Mouse (Mus musculus): ENCODE results near the gene Emilin1. TPM values are rescaled to one million over a fixed set of nuclear protein-coding genes. Genes with fewer than 3 reads are reported as not detected.

The Emilin1 gene
- polyA plus RNA-seq, 1 experiment from 2014 or later: 233 TPM

DNA sequence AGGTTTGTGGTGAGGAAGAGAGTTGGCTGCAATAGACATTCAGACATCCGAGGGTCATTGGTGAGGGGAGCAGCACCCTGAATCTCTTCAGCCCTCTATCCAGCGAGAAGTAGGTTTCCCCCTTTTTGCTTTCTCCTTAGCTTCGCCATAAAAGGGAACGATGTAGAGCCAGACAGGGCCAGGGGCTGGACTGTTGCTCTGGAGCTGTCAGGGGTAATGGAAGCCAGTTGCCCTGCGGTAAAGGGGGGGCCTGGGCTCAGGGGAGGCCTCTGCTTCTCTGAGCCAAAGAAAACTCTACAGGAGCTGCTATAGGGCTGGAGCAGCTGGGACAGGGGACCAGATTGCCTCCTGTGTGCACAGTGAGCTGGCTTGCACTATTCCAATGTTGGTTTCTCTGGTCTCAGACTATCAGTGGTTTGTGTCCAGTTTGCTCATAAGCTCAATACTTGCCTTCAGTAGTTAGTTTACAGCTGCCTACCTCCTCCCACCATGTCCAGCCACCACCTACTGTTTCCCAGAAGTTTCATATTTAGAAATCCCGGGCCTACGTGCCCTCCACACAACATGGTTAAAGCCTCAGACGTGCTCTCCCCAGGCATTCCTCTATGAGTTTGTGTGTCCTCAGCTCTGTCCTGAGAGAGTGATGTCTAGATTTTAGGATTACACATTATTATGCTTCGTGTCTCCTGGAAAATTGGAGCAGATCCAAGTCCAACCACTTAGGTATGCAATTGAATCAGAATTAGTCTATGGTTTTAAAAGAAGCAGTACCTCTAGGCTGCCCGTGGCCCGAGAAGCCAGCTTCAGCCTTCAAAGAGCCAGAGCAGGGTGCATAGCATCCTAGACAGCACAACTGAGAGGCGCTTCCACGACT lies 4.5 kb upstream of the Emilin1 start:
- Histone ChIP-seq H3K36me3 (peaks cover 25% of the 10 kb centered on the region), H3K9me3 (no peaks in the 10 kb centered on the region), H3K27me3 (no peaks in the 10 kb centered on the region), H3K9ac (peak overlapping the region; percentile 84), H3K4me3 (peak overlapping the region; percentile 86), H3K27ac (peak overlapping the region; percentile 95), H3K4me2 (peak overlapping the region; percentile 88), H3K4me1 (peaks cover 55% of the 10 kb centered on the region)
- 26% methylated on average over 13 of the region's 13 CpGs for WGBS
- peak; percentile 35 for ATAC-seq (ENCODE audit: borderline replicate concordance, extremely low read depth, low FRiP score, low TSS enrichment)

DNA sequence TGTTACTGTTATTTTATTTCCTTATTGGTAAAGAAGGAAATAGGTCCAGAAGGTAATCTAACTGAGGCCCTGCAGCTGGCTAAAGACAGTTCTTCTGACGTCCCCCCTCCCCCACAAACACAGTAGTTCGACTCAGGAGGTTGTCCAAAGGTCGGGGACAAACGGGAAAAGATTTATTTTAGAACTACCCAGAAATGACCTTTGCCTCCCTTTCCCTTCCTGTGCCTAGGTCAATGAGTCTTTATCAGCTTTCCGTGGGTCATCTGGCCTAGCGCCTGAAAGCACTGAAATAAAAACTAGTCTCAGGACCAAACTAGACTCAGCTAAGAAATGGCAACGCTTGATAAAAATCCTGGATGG lies 3.9 kb upstream of the Emilin1 start:
- no peaks in the 10 kb centered on the region for H3K9me3 ChIP-seq
- H3K4me3 ChIP-seq: no peak overlapping the region
- 0 out of 2 replicates have a peak overlapping the region, but pooled peaks have one; percentile 1 for H3K9ac ChIP-seq
- H3K27ac ChIP-seq: peak overlapping the region; percentile 95
- peaks cover 55% of the 10 kb centered on the region for H3K4me1 ChIP-seq
- ATAC-seq (ENCODE audit: borderline replicate concordance, extremely low read depth, low FRiP score, low TSS enrichment): no peak
- H3K4me2 ChIP-seq: no peak overlapping the region
- 22% methylated on average over 7 of the region's 7 CpGs for WGBS
- H3K27me3 ChIP-seq: no peaks in the 10 kb centered on the region
- peaks cover 19% of the 10 kb centered on the region for H3K36me3 ChIP-seq

DNA sequence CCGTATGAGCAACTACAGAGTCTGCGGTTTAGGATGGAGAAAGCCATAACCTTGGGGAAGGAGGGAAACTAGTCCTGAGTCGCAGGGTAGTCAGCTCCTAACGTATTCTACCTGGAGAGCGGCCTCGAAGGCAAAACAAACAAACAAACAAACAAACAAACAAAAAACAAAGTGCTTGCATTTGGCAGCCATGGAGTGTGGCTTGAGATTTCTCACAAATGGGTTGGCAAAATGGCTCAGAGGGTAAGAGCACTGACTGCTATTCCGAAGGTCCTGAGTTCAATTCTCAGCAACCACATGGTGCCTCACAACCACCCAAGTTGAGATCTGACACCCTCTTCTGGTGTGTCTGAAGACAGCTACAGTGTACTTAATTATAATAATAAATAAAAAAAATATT lies 3.3 kb upstream of the Emilin1 start:
- peaks cover 13% of the 10 kb centered on the region for H3K36me3 ChIP-seq
- WGBS: 76% methylated on average over 7 of the region's 7 CpGs
- H3K9ac ChIP-seq: no peak overlapping the region
- H3K4me1 ChIP-seq: peaks cover 55% of the 10 kb centered on the region
- H3K4me2 ChIP-seq: no peak overlapping the region
- H3K4me3 ChIP-seq: no peak overlapping the region
- H3K27ac ChIP-seq: peak overlapping the region; percentile 95
- H3K9me3 ChIP-seq: no peaks in the 10 kb centered on the region
- no peaks in the 10 kb centered on the region for H3K27me3 ChIP-seq
- no peak for ATAC-seq (ENCODE audit: borderline replicate concordance, extremely low read depth, low FRiP score, low TSS enrichment)

DNA sequence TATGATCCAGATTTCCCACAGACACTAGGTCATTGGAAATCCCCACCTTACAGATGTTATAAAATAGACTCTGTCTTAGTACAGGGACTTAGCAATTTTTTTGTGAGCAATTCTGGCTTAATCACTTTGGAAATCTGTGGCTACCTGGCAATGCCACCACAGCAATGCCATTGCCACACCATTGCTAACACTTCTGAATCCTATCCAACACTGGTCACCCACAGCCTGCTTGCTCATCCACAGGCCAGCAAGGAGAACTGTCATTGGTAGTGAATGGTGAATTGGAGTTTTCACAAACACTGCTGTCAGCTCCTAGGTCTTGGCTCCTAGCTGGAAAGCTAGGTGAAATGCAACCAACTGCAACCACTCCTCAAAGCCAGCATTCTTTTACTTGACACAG lies 2.7 kb upstream of the Emilin1 start:
- Histone ChIP-seq H3K36me3 (peaks cover 7% of the 10 kb centered on the region), H3K27me3 (no peaks in the 10 kb centered on the region), H3K4me3 (no peak overlapping the region), H3K9me3 (no peaks in the 10 kb centered on the region), H3K4me2 (no peak overlapping the region), H3K4me1 (peaks cover 56% of the 10 kb centered on the region), H3K9ac (no peak overlapping the region), H3K27ac (0 out of 2 replicates have a peak overlapping the region, but pooled peaks have one; percentile 16)
- no peak for ATAC-seq (ENCODE audit: borderline replicate concordance, extremely low read depth, low FRiP score, low TSS enrichment)

DNA sequence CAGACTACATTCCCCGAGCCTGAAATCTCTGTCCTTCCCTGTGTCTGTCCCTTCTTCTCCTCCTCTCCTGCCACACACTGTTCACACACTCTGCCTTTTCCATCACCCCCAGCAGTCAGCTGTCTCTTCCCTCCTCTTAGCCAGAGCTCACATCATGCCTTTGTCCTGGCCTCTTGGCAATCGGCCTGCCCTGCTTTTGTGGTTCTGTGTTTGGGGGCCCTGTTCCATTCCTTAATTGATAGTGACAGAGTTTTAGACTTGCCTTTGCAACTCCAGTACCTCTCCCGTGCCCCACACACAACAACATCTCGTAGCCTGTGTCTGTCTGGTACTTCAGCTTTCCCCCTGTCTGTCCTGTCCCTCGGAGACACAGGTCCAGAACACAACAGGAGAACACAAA lies 1.0 kb upstream of the Emilin1 start:
- Histone ChIP-seq H3K27me3 (no peaks in the 10 kb centered on the region), H3K4me3 (no peak overlapping the region), H3K36me3 (peaks cover 4% of the 10 kb centered on the region), H3K9me3 (no peaks in the 10 kb centered on the region), H3K9ac (no peak overlapping the region), H3K4me2 (peak overlapping the region; percentile 77; the same call in 1 of the 2 replicates), H3K4me1 (peaks cover 55% of the 10 kb centered on the region), H3K27ac (peak overlapping the region; percentile 98)
- ATAC-seq (ENCODE audit: borderline replicate concordance, extremely low read depth, low FRiP score, low TSS enrichment): no peak
- WGBS: 51% methylated on average over 5 of the region's 5 CpGs

DNA sequence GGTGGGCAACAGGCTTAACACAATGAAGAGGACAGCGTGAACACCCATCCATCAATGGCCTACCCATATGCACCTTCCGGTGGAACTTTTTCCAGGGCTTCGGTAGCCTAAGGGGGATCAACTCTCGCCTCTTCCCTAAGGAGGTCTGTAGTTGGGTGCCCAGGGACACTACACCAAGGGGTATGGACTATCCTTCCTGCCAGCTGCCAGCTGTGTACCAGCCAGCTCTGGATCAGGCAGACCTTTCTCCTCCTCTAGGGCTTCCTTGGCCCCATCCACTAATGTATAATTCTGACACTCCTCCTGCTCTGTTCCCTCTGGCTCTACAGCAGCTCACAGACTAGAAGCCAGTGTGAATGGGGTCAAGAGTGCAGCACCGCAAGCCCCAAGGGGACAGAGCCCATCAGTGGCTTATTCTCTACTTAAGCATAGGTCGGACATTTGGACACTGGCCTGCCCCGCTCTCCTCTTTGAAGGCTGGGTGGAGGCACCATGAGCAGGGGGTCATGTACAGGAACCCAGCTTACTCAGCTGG lies 966 bp downstream of the Emilin1 start:
- 34% methylated on average over 7 of the region's 7 CpGs for WGBS
- H3K9ac ChIP-seq: peak overlapping the region; percentile 67
- no peaks in the 10 kb centered on the region for H3K9me3 ChIP-seq
- peak overlapping the region; percentile 98 for H3K27ac ChIP-seq
- peak overlapping the region; percentile 52 for H3K4me3 ChIP-seq
- ATAC-seq (ENCODE audit: borderline replicate concordance, extremely low read depth, low FRiP score, low TSS enrichment): no peak
- peak overlapping the region; percentile 77 for H3K4me2 ChIP-seq
- H3K27me3 ChIP-seq: no peaks in the 10 kb centered on the region
- H3K4me1 ChIP-seq: peaks cover 42% of the 10 kb centered on the region
- H3K36me3 ChIP-seq: peaks cover 24% of the 10 kb centered on the region

DNA sequence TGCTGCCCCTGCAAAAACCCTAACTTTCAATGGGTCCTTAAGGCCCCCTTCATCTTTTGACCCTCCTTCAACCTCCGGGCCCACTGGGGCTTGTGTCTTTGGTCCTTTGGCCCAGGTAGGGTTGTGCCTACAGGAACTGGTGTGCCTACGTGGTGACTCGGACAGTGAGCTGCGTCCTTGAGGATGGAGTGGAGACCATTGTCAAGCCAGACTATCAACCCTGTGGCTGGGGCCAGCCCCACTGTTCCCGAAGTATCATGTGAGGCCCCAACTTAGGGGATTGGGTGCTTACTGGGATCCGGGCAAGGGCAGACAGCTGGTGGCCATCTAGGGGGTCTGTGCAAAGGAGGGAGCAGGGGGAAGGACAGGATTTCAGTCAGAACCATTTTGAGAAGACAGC lies 1.6 kb downstream of the Emilin1 start:
- no peaks in the 10 kb centered on the region for H3K27me3 ChIP-seq
- peak overlapping the region; percentile 67 for H3K9ac ChIP-seq
- peak overlapping the region; percentile 52 for H3K4me3 ChIP-seq
- peaks cover 30% of the 10 kb centered on the region for H3K36me3 ChIP-seq
- peak overlapping the region; percentile 77 for H3K4me2 ChIP-seq
- no peaks in the 10 kb centered on the region for H3K9me3 ChIP-seq
- H3K27ac ChIP-seq: peak overlapping the region; percentile 98
- 36% methylated on average over 6 of the region's 6 CpGs for WGBS
- H3K4me1 ChIP-seq: peaks cover 39% of the 10 kb centered on the region
- no peak for ATAC-seq (ENCODE audit: borderline replicate concordance, extremely low read depth, low FRiP score, low TSS enrichment)

DNA sequence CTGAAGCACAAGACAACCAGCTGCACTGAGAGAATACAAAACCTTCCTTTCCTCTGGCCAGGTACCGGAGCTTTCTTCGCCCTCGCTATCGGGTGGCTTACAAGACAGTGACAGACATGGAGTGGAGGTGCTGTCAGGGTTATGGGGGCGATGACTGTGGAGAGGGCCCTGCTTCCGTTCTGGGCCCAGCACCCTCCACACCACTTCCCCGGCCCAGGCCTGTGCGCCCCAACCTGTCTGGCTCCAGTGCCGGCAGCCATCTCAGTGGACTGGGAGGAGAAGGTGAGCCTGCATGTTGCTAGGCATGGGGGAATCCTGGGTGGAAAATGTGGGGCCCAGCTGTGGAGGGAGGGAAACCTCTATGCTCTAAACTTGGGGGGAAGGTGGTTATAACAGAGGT lies 2.3 kb downstream of the Emilin1 start:
- peaks cover 44% of the 10 kb centered on the region for H3K4me1 ChIP-seq
- peaks cover 36% of the 10 kb centered on the region for H3K36me3 ChIP-seq
- H3K4me2 ChIP-seq: peak overlapping the region; percentile 77

DNA sequence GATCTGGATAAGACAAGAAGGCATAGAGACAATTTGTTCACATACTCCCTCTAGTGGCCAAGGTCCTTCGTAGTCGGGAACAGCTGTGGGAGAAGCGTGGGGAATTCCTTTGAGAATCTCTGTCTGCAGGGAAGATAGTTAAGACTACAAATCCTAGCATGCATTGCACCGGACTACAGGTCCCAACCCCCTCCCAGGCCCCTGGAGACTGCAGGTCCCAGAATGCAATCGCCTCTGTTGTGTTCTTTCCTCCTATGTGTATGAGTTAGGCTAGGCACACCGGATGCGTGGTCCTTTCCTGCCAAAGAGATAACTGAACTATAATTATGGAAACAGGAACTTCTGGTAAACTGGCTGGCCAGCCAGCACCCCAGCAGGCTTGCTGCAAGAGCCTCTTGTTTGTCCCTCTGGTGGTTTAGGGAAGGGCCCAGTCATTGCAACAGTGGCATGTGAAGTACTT lies 2.8 kb downstream of the Emilin1 start:
- H3K4me2 ChIP-seq: peak overlapping the region; percentile 77
- 3% methylated on average over 7 of the region's 7 CpGs for WGBS
- H3K9me3 ChIP-seq: no peaks in the 10 kb centered on the region
- H3K27me3 ChIP-seq: no peaks in the 10 kb centered on the region
- H3K27ac ChIP-seq: peak overlapping the region; percentile 98
- peaks cover 49% of the 10 kb centered on the region for H3K4me1 ChIP-seq
- peak; percentile 57 for ATAC-seq (ENCODE audit: borderline replicate concordance, extremely low read depth, low FRiP score, low TSS enrichment)
- peaks cover 39% of the 10 kb centered on the region for H3K36me3 ChIP-seq
- no peak overlapping the region for H3K9ac ChIP-seq
- peak overlapping the region; percentile 52 for H3K4me3 ChIP-seq

More for the DNA sequence above, 2.3 kb downstream of the Emilin1 start:
- peak overlapping the region; percentile 52 for H3K4me3 ChIP-seq
- no peak for ATAC-seq (ENCODE audit: borderline replicate concordance, extremely low read depth, low FRiP score, low TSS enrichment)
- no peaks in the 10 kb centered on the region for H3K27me3 ChIP-seq
- no peaks in the 10 kb centered on the region for H3K9me3 ChIP-seq
- peak overlapping the region; percentile 67 for H3K9ac ChIP-seq
- H3K27ac ChIP-seq: peak overlapping the region; percentile 98
- 33% methylated on average over 9 of the region's 9 CpGs for WGBS

DNA sequence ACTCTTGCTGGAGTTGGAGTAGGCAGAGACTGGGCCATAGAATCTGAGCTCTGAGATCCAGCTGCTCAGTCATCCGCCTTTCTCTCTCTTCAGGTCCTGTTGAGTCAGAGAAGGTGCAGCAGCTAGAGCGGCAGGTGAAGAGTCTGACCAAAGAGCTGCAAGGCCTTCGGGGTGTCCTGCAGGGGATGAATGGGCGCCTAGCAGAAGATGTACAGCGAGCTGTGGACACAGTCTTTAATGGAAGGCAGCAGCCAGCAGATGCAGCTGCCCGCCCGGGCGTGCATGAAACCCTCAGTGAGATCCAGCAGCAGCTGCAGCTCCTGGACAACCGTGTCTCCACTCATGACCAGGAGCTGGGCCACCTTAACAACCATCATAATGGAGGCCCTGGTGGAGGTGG lies 3.6 kb downstream of the Emilin1 start:
- no peaks in the 10 kb centered on the region for H3K27me3 ChIP-seq
- no peaks in the 10 kb centered on the region for H3K9me3 ChIP-seq
- no peak overlapping the region for H3K4me3 ChIP-seq
- ATAC-seq (ENCODE audit: borderline replicate concordance, extremely low read depth, low FRiP score, low TSS enrichment): no peak
- H3K27ac ChIP-seq: peak overlapping the region; percentile 61; the same call in 1 of the 2 replicates
- 90% methylated on average over 9 of the region's 9 CpGs for WGBS
- H3K4me1 ChIP-seq: peaks cover 53% of the 10 kb centered on the region
- H3K36me3 ChIP-seq: peaks cover 39% of the 10 kb centered on the region
- no peak overlapping the region for H3K9ac ChIP-seq
- H3K4me2 ChIP-seq: peak overlapping the region; percentile 77; the same call in 1 of the 2 replicates

DNA sequence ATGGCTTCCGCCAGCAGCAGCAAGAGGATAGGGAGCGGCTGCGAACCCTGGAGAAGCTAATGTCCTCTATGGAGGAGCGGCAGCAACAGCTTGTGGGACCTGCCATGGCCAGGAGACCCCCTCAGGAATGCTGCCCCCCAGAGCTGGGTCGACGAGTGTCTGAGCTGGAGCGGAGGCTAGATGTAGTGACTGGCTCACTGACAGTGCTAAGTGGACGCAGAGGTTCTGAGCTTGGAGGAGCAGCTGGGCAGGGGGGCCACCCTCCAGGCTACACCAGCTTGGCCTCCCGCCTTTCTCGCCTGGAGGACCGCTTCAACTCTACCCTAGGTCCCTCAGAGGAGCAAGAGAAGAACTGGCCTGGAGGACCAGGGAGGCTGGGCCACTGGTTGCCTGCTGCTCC lies 4.1 kb downstream of the Emilin1 start:
- Histone ChIP-seq H3K9me3 (no peaks in the 10 kb centered on the region), H3K36me3 (peaks cover 39% of the 10 kb centered on the region), H3K4me1 (peaks cover 53% of the 10 kb centered on the region), H3K4me2 (no peak overlapping the region), H3K27ac (no peak overlapping the region), H3K9ac (no peak overlapping the region), H3K4me3 (no peak overlapping the region), H3K27me3 (no peaks in the 10 kb centered on the region)
- ATAC-seq (ENCODE audit: borderline replicate concordance, extremely low read depth, low FRiP score, low TSS enrichment): no peak
- WGBS: 86% methylated on average over 11 of the region's 11 CpGs

Data from lung, embryonic 15.5 days (tissue).